Mouse (Mus musculus) right cerebral cortex, postnatal 25 days (tissue): ENCODE results near the gene Dyx1c1.

Experiments
- DNase-seq: peaks from one replicate; pipeline ENCODE4 v3.0.0; 2022

The Dyx1c1 gene

DNA sequence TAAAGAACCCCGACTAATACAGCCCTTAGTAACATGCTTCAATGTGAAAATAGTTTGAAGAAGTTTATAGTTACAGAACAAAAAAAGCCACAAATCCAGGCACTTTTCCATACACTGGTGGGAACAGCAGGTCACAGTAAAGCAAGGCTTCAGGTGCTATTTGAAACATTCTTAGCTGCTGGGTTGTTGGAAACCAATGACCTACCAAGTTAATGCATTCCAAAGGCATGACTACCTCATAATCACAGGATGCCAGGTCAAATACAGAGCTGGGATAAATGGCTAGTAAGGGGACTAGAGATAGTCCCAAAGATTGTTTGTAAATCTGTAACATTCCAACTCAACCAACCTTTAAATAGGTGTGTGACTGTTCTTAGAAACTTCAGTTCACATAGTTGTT, 16.7 kb downstream of the Dyx1c1 start:
- no peak for DNase-seq

DNA sequence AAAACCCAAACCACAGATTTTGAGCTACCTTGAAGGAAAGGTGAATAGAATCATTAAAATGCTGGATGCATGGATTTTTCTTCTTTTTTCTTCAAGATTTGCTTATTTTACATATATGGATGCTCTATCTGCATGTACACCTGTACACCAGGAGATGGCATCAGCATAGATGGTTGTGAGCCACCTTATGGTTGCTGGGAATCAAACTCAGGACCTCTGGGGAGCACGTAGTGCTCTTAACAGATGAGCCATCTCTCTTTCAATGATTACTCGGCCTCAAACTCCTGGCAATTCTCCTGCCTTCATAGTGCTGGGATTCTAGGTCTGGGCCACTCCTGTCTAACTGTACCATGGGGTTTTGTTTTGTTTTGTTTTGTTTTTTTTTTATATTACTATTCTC, 24.5 kb downstream of the Dyx1c1 start:
- no peak for DNase-seq

DNA sequence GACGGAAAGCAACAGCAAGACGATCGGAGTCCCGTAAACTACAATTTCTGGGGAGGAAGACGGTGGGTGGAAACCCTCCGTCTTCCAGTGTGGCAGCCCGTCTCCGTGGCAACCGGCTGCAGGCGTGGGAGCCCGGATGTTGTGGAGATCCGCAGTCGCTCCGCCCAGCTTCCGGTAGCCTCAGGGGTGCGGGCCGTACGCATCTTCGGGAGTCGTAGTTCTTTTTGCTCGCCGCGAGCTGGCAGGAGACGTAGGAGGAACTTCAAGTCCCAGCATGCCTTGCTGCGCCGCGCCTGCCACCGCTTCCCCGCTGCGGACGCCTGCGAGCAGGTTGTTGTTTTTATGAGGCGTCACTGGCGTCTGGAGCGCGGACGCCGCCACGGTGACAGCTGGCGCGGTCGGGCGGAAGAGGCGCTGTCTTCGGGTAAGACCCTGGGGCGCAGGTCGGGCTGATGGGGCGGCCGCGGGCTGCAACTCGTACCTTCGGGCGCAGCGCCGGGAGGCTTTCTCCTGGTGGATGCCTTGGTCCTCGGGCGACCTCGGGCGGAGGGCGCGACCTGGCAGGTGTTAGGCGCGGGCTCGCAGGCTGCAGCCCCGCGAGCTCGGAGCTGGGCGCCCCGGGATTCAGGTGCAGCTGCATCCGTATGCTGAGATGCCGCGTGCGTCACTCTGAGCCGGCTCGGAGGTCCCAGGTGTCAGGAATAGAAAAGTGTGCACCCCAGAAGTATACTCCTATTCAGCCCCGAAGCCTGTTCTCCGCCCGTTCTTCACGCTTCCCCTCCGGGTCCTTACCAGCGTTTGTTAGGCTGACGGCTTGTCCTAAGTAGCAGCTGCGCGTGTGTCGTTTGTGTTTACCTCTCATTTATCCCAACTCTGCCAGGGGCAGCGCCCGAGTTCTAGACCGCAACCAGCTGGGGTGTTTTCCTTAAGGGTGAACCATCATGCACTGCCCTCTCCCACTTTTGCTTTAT, 26.9 kb downstream of the Dyx1c1 start, which contains the start of the genes Ccpg1os and Ccpg1:
Gene Ccpg1os (minus strand): TSS at position 133 of the 971 bp plus-strand sequence.
Gene Ccpg1 (plus strand): TSS at position 180 of the 971 bp plus-strand sequence.
- peak; percentile 96 for DNase-seq

DNA sequence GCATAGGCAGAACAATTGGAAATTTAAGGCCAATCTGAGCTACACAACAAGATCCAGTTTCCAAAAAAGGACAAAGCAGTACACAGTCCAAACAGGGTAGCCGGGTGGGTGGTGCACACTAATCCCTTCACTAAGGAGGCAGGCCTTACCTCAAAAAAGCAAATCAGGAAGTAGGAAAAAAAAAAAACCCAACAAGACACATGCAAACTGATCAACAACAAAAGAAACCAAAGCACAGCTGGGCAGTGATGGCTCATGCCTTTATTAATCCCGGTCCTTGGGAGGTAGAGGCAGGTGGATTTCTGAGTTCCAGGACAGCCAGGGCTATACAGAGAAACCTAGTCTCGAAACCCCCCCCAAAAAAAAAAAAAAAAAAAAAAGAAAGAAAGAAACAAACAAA, 29.1 kb downstream of the Dyx1c1 start:
- DNase-seq = no peak

DNA sequence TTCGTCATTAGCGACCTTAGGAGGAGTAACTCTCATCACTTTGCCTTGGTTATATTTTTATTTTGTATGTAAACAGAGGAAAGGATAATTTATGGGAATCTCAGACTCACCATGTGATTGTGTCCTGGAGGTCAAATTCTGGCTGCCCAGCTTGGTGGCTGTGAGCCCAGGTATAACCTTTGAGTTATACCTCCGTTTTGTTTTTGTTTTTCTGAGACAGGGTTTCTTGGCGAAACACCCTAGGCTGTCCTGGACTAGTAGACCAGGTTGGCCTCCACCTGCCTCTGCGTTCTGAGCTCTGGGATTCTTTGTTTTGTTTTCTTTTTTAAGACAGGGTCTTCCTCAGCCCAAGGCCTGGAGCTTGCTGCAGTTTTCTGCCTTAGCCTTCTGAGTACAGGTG, 30.1 kb downstream of the Dyx1c1 start:
- no peak for DNase-seq

DNA sequence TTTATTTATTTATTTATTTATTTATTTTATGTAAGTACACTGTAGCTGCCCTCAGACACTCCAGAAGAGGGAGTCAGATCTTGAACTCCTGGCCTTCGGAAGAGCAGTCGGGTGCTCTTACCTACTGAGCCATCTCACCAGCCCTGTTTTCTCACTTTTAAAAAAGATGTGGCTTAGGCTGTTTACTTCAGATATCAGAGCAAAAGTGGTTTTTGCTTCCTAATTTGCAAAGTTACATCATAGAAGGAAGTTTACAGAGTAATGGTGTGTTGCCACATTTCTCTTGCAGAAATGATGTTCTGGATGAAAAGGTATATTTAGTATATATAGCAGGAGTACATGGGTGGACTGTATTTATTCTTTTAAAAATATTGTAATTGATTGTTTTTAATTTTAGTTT, 32.8 kb downstream of the Dyx1c1 start:
- DNase-seq = no peak

DNA sequence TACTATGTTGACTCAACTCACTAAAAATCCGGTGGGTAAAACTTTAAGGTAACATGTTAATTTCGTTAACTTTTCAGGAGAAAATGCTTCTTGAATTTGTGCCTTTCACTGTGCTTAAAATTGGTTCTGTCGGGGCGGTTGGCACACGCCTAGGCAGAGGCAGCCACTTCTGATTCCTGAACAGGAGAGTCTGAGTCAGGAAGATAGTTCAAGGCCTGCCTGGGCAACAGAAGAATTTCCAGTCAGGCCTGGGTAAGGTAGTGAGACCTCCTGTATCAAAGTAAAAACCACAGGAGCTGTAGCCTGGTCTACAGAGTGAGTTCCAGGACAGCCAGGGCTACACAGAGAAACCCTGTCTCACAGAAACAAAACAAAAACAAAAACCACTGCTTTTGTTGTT, 34.0 kb downstream of the Dyx1c1 start:
- DNase-seq = no peak

DNA sequence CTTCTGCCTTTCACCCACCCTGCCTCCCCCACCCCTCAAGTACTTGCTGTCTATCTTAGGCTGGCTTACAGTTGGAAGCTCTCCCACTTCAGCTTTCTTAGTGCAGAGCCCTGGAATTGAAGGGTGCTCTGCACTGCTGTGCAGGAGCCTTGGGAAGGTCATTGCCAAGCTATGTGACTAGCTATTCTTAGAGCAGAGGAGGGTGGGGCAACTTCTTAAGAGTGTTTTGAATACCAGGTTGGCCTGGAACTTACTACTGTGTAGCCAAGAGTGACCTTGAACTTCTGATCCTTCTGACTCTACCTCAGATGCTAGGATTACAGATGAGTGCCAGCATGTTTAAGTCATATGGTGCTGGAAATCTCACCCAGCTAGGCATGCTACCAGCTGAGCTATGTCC, 37.6 kb downstream of the Dyx1c1 start:
- no peak for DNase-seq

DNA sequence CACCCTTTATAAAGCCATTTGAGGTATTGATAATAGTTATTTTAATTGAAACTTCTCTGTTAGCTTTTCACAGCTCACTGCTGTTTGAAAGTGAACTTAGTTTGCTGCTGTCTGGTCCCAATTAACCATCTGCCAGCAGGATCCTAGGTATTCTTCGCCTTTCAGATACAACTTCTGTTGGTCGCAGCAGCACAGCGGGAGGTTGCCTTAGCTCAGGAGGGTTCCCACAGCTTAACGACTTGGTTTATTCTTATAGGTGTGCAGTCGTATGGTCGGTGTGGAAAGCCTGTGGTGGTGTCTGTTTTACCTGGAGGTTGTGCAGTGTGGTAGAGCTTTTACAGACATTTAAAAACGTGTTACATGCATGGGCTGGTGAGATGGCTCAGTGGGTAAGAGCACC, 38.2 kb downstream of the Dyx1c1 start:
- DNase-seq = no peak

DNA sequence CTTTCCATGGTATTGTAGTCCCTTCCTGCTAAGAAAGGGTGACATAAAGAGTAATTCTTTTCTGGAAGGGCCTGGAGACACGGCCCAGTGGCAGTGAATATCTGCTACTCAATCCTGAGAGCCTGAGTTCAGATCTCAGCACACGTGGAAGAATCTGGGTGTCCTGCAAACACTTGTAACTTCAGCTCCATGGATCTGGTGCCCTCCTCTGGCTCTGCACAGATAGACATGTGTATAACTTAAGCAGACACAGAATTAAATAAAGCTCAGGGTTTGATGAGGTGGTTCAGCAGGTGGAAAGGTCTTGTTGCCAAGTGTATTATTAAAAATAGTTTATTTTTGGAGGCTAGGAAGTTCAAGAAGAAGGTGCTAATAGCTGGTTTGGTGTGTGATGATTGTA, 41.9 kb downstream of the Dyx1c1 start:
- DNase-seq = no peak

DNA sequence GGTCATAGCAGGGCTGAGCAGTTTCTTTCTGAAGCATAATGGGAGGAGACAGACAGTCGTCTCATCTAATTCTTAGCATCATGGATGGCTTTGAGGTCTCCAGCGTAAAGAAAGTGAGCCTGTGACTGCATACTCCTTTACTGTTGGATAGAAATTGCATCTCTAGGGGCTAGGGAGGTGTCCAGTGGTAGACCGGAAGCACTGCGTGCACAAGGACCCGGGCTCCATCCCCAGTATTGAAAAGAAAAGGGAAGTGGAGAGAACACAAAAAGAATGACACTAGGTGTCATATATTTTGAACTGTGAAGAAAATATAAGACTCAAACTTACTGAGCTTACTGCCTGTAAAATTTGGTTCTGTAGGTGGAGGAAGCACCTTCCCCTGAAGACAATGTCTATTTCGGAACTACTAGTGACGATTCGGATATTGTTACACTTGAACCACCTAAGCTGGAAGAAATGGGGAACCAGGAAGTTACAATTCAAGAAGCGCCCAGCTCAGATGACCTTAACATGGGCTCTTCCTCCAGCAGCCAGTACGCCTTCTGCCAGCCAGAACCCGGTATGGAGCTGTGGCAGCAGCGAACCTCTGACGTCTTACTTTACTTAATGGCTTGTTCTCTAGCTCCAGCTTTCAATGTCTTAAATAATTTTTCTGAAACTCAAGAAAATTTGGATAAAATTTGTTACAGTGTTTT, 42.9 kb downstream of the Dyx1c1 start:
- DNase-seq = no peak

DNA sequence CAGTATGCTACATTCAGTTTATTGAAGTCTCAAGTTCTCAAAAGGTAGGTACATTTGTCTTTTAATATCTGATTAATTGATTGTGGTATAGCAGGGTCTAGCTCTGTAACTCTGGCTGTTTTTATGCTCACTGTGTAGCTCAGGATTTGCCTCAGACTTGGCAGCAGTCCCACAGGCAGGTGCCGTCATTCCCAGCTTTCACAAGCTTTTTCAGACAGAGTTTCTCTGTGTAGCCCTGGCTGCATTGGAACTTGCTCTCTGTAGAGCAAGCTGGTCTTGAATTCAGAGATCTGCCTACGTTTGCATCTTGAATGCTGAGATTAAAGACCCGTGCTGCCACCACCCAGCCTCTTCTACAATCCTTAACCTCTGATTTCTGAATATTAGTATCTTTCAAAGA, 43.6 kb downstream of the Dyx1c1 start:
- DNase-seq = no peak

DNA sequence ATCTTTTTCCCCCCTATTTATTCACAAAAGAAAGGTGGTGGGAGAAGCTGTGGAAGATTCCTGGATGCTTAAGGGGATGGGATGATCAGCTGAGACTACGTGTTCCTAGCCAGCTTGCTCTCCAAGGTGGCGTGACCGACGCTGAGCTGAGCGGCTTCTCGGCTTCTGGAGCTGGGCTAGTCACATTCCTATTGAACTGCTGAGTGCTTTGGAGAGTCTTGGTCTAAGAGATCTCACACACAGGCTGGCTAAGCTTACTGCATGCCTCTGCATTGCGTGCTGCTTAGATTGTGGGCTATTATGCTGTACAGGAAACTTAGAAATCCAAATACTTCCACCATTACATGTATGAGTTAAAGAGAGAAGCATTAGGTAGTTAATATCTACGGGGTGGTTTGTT, 45.5 kb downstream of the Dyx1c1 start:
- no peak for DNase-seq

DNA sequence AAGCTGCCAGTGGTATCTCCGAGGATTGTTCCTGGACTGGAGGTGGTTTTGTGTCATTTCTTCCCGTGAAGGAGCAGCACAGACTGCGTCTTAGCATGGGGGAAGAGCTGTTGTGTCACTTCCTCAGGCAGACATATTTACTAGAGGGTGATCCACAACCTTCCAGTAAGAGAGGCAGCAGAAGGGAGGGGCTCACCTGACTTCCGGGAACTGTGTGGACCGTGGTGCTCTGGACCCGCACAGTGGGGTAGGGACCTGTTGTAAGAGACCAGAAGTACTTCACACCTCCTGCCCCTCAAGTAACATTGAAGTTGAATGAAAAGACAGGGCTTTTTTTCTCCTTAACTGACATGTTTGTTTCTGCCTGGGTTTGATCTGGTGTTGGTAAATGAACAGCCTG, 46.5 kb downstream of the Dyx1c1 start:
- no peak for DNase-seq

DNA sequence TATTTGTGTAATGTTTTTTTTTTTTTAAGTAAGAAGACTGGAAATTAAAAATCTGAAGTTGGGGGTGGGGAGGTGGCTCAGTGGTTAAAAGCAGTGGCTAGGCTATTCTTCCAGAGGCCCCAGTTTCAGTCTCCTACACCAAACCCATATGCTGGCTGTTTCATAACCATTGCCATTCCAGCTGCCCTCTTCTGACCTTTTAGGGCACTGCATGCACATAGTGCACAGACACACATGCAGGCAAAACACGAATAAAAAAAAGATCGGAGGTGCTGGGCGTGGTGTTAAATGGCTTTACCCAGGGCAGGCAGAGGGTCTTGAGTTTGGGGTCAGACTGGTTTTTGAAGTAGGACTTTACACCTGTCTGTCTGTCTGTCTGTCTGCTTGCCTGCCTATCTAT, 47.6 kb downstream of the Dyx1c1 start:
- no peak for DNase-seq

DNA sequence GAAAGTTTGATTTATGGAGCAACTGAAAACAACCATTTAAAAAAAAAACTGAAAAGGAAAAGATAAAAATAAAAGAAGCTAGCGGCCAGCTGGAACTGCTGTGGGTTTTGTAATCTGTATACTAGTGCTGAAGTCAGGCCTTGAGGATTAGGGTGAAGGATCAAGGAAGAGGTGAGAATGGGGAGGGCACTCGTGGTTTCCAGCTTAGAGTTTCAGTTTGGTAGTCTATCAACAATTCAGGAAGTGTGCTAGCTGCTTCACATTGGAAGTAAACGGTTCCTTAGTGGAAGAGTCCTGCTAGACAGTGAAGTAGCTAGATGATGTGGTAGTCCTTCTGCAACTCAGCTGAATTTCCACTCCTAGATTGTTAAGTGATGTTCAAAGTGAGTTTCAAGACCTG, 49.8 kb downstream of the Dyx1c1 start:
- no peak for DNase-seq

DNA sequence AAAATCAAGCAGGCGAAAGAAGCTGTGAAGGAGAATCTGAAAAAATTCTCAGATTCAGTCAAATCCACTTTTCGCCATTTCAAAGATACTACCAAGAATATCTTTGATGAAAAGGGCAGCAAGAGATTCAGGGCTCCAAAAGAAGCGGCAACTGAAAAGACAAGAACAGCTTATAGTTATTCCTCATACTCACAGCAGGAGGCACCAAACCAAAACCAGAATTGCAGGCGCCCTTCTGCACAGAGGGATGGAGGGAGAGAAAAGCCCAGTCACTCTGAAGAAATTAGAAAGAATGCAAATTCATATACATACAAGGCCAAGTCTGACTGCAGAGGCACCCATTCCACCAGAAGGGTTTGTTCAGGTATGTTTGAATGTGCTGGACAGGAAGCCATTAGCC, 54.0 kb downstream of the Dyx1c1 start:
- DNase-seq = no peak

DNA sequence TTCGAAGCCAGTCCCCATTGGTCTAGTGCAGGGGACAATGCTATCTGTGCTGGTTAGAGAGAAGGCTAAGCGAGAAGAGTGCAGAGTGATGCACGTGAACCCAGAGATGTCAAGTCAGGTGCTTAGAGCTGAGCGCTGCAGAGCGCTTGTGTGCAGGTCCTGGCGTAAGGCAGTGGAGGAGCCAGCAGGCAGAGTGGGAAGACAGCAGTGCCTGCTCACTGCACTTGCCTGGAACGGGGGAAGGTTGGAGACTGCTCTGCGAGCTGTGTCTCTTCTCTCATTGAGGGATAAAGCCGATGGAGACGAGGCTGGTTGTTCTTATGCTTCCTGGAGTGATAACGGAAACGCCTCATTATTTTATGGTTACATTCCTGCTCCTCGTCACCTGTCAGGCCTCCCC, 56.1 kb downstream of the Dyx1c1 start:
- DNase-seq = no peak

DNA sequence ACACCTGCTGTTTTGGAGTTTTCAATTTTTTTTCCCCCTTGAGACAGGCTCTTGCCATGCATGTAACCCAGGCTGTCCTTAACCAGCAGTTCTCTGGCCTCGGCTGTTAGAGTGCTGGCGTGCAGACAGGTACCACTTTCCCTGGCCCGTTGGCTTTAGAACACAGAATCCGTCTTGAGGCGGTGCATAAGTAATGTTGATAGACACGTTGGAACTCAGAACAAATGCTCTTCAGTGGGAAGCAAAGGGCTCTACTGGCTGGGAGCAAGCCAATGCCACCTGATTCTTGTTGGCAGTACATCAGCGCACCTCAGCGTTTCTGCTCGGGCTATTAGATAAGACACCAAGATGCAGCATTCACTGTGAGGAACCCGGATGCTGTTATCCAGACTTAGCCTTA, 61.3 kb downstream of the Dyx1c1 start:
- DNase-seq = no peak

DNA sequence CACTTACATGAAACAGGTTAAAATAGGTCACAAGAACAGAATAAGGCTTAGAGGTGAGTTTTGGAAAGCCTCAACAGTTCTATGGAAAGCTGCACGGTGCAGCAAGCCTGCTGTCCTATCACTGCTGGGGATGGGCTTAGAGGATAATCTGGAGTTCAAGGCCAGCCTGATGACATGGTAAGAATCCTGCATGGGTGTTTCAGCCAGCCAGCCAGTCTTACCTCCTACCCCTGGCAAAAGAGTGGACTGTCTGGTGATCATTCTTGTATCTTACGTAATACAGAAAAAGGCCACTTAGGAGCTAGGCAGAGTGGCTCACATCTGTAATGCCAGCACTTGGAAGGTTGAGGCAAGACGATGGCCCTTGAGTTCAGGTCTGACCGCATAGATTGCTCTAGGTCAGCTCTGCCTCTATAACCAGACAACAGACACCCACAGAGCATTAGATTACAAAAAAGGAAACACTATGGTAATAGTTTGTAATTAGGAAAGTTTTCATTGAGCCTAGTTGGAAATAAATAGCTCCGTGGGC, 62.0 kb downstream of the Dyx1c1 start:
- DNase-seq = no peak
